Mouse (Mus musculus) liver, adult 2 months (tissue): Measurements from ENCODE around the gene Siva1. TPM values are rescaled to one million over a fixed set of nuclear protein-coding genes. Genes with fewer than 3 reads are reported as not detected.

Experiments
- DNase-seq: peaks from one replicate; pipeline ENCODE4 v3.0.0-alpha.2; 2011; ENCODE audit warnings: low read depth, low spot score; ENCODE audit errors: extremely low read depth
- H3K27ac ChIP-seq: fragments of 200-500 bp; replicated peaks from 2 replicates; pipeline ENCODE4 v1.5.1; 2012; ENCODE audit warnings: low read depth, mild to moderate bottlenecking, control low read depth, inconsistent platforms, low read length; ENCODE audit not compliant: insufficient read depth
- H3K27me3 ChIP-seq: fragments of 200-500 bp; 2 replicates; pipeline ENCODE4 v1.6.1; 2012; ENCODE audit warnings: mild to moderate bottlenecking, moderate library complexity, low read length, inconsistent platforms; ENCODE audit not compliant: control insufficient read depth, insufficient read depth
- H3K36me3 ChIP-seq: fragments of 200-500 bp; 2 replicates; pipeline ENCODE4 v1.6.1; 2012; ENCODE audit warnings: low read length, inconsistent platforms; ENCODE audit not compliant: control insufficient read depth, insufficient read depth
- H3K4me1 ChIP-seq: fragments of 200-500 bp; 2 replicates; pipeline ENCODE4 v1.6.1; 2011; ENCODE audit warnings: low read length; ENCODE audit not compliant: control insufficient read depth, insufficient read depth
- H3K4me3 ChIP-seq: fragments of 200-500 bp; 2 replicates; pipeline ENCODE4 v1.5.1; 2011; ENCODE audit warnings: low read depth, mild to moderate bottlenecking, control low read depth, low read length, moderate library complexity; ENCODE audit not compliant: insufficient read depth
- H3K79me2 ChIP-seq: fragments of 200-500 bp; 2 replicates; pipeline ENCODE4 v1.6.1; 2012; ENCODE audit warnings: inconsistent platforms, mild to moderate bottlenecking, low read length, moderate library complexity; ENCODE audit not compliant: control insufficient read depth, insufficient read depth
- H3K9ac ChIP-seq: fragments of 200-500 bp; 2 replicates; pipeline ENCODE4 v1.6.1; 2012; ENCODE audit warnings: low read depth, mild to moderate bottlenecking, control low read depth, inconsistent platforms, low read length
- CTCF ChIP-seq: fragments of 200-500 bp; IDR thresholded peaks from 2 replicates; pipeline ENCODE4 v1.5.1; 2011; ENCODE audit warnings: low read depth, low read length, control low read depth
- POLR2A ChIP-seq: fragments of 200-500 bp; IDR thresholded peaks from 2 replicates; pipeline ENCODE4 v1.6.1; 2011; ENCODE audit warnings: low read length, control low read depth; ENCODE audit not compliant: insufficient read depth; ENCODE audit errors: extremely low read depth
- WGBS: fragments of 180-500 bp; shearing (Covaris S2); methylation state at CpG from one replicate; pipeline ENCODE4 v1.1.7; 2018; 5-methylcytosine and 5-hydroxymethylcytosine counted together
- polyA plus RNA-seq: library from polyadenylated mRNA; depleted of rRNA; stranded (reverse); fragments of >200 nt; gene quantifications from 2 replicates; pipeline ENCODE4 v1.2.3, GENCODE M21; 2012; rRNA removed
- total RNA-seq: library from RNA; depleted of rRNA; stranded (reverse); fragments of >200 nt; gene quantifications from 2 replicates; pipeline ENCODE4 v1.2.3, GENCODE M21; 2014; rRNA removed

Gene Siva1
- total RNA-seq (11.5 and 15.4 TPM in 2 replicates), polyA plus RNA-seq (12.8 and 14.9 TPM in 2 replicates)

DNA sequence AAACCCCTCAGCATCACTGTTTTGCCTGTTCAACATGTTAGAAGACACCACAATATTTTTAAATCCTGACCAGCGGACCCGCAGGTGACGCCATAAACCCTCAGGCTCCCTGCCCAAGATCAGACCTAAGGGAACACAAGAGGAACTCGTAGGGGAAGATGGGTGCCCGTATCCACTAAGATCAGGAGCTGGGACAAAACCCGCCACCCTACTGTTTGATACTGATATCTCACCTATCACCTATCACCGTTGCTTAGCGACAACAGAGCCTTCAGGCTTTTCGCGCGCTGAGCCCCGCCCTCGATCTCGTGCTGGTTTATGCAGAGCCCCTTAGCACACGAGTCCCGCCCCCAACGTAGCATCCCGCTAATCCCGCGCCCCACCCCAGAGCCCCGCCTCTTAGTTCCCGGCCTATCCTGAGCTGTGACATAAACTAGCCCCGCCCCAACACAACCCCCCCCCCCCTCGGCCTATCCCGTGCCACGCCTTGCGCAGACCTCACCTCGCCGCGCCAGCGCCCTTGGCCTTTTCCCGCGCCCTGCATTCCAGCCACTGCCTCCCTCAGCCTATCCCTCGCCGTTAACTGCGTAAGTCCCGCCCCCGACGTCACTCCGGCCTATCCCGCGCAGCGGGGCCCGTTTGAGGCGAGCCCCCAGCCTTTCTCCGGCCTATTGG is at the start of gene Siva1:
Gene Siva1, plus strand, starts transcription at position 500 of the 675 bp plus-strand sequence.
- H3K27me3 ChIP-seq = no peaks in the 10 kb centered on the region
- H3K4me3 ChIP-seq = peak within 1 kb of the TSS; percentile 70
- peak within 1 kb of the TSS; percentile 19; the same call in 1 of the 2 replicates for H3K27ac ChIP-seq
- no peaks in the 10 kb centered on the region for H3K79me2 ChIP-seq
- TF ChIP-seq POLR2A = no peak
- no peak for TF ChIP-seq CTCF
- peaks cover 13% of the 10 kb centered on the region for H3K4me1 ChIP-seq
- peak within 1 kb of the TSS; percentile 72 for H3K9ac ChIP-seq
- 1% methylated on average over 45 of the region's 46 CpGs for WGBS
- DNase-seq = peak; percentile 93
- H3K36me3 ChIP-seq = no peaks in the 10 kb centered on the region

DNA sequence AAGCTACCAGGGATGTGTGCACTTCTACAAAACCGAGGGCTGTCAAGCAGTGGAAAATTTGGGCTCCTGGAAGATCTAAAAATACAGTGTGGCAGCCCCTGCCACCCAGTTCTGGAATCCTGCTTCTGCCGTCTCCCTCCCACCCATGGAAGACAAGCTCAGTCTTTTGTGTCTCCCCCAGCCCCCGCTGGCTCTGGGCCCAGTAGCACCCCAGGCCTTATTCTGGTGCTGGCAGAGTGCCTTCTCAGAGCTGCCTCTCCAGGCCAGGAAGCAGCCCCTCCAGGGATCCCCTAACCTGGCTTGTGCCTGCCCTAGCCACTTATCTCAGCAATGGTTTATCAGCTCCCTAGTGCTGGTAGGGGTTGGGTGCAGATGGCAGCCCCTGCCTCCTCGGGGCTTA is 49.5 kb upstream of the Siva1 start:
- H3K79me2 ChIP-seq = peaks cover 33% of the 10 kb centered on the region; the same call in 1 of the 2 replicates
- peaks cover 20% of the 10 kb centered on the region for H3K4me1 ChIP-seq
- no peak for TF ChIP-seq CTCF
- no peak for TF ChIP-seq POLR2A
- 64% methylated on average over 4 of the region's 4 CpGs for WGBS
- H3K4me3 ChIP-seq = no peak overlapping the region
- no peak for DNase-seq
- H3K9ac ChIP-seq = no peak overlapping the region
- H3K27ac ChIP-seq = no peak overlapping the region
- H3K36me3 ChIP-seq = no peaks in the 10 kb centered on the region
- no peaks in the 10 kb centered on the region for H3K27me3 ChIP-seq

DNA sequence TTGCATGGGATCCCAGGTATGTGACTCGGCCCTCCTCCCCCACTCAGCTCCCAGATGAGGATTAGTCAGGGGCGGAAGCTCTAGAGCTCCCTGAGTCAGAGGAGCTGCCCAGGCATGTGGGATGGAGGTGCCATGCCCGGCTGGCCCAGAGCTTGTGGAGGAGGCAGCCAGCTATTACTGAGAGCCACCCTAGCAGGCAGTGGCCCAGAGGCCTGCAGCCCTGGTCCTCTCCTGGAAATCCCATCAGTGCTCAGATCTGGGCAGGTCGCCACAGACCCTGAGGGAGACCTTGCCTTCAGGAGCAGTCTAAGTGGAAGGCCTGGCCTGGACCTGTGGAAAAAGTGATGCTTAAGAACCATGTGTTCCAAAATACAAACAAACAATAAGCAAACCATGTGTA is 48.9 kb upstream of the Siva1 start:
- no peaks in the 10 kb centered on the region for H3K36me3 ChIP-seq
- WGBS = 88% methylated on average over 4 of the region's 4 CpGs
- H3K79me2 ChIP-seq = peaks cover 27% of the 10 kb centered on the region; the same call in 1 of the 2 replicates
- DNase-seq = no peak
- no peak overlapping the region for H3K4me3 ChIP-seq
- TF ChIP-seq CTCF (no peak), POLR2A (no peak)
- no peak overlapping the region for H3K27ac ChIP-seq
- H3K27me3 ChIP-seq = no peaks in the 10 kb centered on the region
- no peak overlapping the region for H3K9ac ChIP-seq
- H3K4me1 ChIP-seq = peaks cover 19% of the 10 kb centered on the region

DNA sequence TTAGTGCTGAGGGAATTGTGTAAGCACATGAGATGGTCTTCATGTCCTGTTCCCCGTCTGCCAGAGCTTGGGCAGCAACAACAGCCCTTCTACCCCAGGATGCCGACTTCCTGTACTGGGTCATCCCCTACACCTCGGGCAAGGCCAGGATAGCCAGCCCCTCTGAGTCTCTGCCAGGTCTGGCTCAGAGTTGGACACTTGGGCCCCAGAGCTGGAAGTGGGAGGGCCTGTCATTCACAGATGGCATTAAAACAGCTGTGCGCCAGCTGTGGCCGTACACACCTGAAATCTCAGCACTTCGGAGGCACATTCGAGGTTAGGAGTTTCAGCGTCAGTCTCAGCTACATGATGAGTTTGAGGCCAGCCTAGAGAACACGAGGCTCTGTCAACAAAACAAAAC is 48.0 kb upstream of the Siva1 start:
- peaks cover 19% of the 10 kb centered on the region for H3K4me1 ChIP-seq

DNA sequence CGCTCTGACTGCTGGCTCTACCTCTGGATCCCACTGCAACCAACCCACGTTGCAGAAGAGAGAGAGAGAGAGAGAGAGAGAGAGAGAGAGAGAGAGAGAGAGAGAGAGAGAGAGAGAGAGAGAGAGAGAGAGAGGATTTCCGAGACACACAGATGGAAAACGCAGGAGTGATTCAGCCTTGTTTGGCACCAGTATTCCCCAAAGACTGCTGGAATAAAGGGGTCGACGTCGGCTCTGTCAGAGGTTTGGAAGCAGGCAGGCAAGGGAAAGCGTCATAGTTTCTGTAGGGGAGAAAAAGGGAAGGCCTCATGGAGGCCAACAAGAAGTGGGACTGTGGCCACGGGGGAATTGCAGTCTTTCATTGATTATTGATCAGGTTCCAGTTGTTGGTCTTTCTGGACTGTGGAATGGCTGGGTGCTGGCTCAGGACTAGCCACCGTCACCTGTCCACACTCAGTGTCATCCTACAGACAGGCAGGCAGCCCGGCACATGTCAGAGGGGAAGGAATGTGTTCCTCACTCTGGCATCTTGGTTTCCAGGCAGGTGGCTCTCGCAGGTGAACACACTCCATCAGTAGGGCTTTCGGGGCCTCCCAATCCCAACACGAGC is 47.5 kb upstream of the Siva1 start:
- H3K9ac ChIP-seq = peak overlapping the region; percentile 24
- peak; percentile 93 for DNase-seq
- peaks cover 19% of the 10 kb centered on the region for H3K4me1 ChIP-seq
- no peak overlapping the region; the same call in 1 of the 2 replicates for H3K4me3 ChIP-seq
- no peaks in the 10 kb centered on the region for H3K36me3 ChIP-seq
- peak overlapping the region; percentile 89 for H3K27ac ChIP-seq
- TF ChIP-seq CTCF (no peak), POLR2A (no peak)
- H3K79me2 ChIP-seq = peaks cover 16% of the 10 kb centered on the region; the same call in 1 of the 2 replicates
- WGBS = 25% methylated on average over 14 of the region's 14 CpGs
- H3K27me3 ChIP-seq = no peaks in the 10 kb centered on the region

More for the DNA sequence above, 48.0 kb upstream of the Siva1 start:
- peak; percentile 66 for DNase-seq
- Histone ChIP-seq H3K27me3 (no peaks in the 10 kb centered on the region), H3K27ac (peak overlapping the region; percentile 75), H3K9ac (0 out of 2 replicates have a peak overlapping the region, but pooled peaks have one; percentile 13), H3K4me3 (no peak overlapping the region), H3K79me2 (peaks cover 21% of the 10 kb centered on the region; the same call in 1 of the 2 replicates), H3K36me3 (no peaks in the 10 kb centered on the region)
- no peak for TF ChIP-seq CTCF
- TF ChIP-seq POLR2A = no peak
- 11% methylated on average over 9 of the region's 9 CpGs for WGBS

DNA sequence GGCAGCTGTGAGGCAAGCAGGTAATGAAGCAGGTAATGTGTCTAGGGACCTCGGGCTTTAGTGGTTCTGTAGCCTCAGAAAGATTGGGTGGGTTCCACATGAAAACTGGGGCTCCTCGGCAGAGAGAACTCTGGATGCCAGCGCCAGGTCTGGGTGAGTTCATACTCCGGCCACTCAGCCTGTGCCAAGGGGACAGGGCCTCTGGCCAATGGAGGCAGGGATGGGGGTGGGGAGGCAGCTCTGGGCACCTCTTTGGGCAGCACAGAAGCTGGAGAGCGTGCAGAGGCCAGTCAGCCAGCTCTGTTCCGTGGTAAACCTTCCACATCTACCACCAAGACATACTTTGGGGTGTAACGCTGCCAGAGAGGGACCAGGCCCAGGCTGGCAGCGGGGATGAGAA is 46.9 kb upstream of the Siva1 start:
- Histone ChIP-seq H3K27ac (peak overlapping the region; percentile 89), H3K36me3 (no peaks in the 10 kb centered on the region), H3K79me2 (peaks cover 9% of the 10 kb centered on the region; the same call in 1 of the 2 replicates), H3K4me3 (no peak overlapping the region; the same call in 1 of the 2 replicates), H3K4me1 (peaks cover 19% of the 10 kb centered on the region), H3K27me3 (no peaks in the 10 kb centered on the region), H3K9ac (peak overlapping the region; percentile 38)
- no peak for TF ChIP-seq CTCF
- TF ChIP-seq POLR2A = no peak
- WGBS = 33% methylated on average over 8 of the region's 8 CpGs
- DNase-seq = peak; percentile 86
